Mouse (Mus musculus) olfactory bulb, adult 2 months (tissue): ENCODE results near the gene Pan2.

ENCODE experiments used
- CTCF ChIP-seq: fragments of 200-500 bp; IDR thresholded peaks from 2 replicates; pipeline ENCODE4 v1.5.1; 2012; ENCODE audit warnings: low read depth, mild to moderate bottlenecking, low read length, moderate library complexity; ENCODE audit not compliant: insufficient read depth
- POLR2A ChIP-seq: fragments of 200-500 bp; IDR thresholded peaks from 2 replicates; pipeline ENCODE4 v1.6.1; 2012; ENCODE audit warnings: mild to moderate bottlenecking, low read depth, low read length, moderate library complexity; ENCODE audit not compliant: insufficient read depth

- TF ChIP-seq POLR2A, result no peak
- no peak for TF ChIP-seq CTCF
Observed at GRCm38 (mm10) chr10:128259946-128260345, 43.2 kb upstream of the Pan2 start.
